17 mouse cellular contexts compared by ENCODE assay signal in genomic region chr9:41303494-41303828, GRCm38 (mm10).
DNase-seq lines count a peak whose midpoint lies in the region; ATAC-seq lines count a peak whose summit lies in the region.
"Had no signal": no experiment of that assay in that cellular context is flagged by ENCODE, and none has a peak within 500 bp of the region (broad histone marks: within the 10 kb centered on the region; RNA-seq: fewer than 3 reads in every experiment).

No protein-coding gene starts in this region.

- H3K9ac ChIP-seq in embryonic facial prominence, embryonic 11.5 days (replicated peaks; ENCODE audit: low read length): no peak overlapping the region
- H3K9ac ChIP-seq in hindbrain, embryonic 11.5 days (ENCODE audit: low read depth, low read length): no peak overlapping the region
- no peak overlapping the region for H3K9ac ChIP-seq in neural tube, embryonic 12.5 days
- H3K9ac ChIP-seq: intestine, embryonic 15.5 days; limb, embryonic 12.5 days; liver, embryonic 13.5 days; lung, embryonic 15.5 days had no signal

- H3K4me3 ChIP-seq in embryonic facial prominence, embryonic 11.5 days (ENCODE audit: low read depth, low read length): no peak overlapping the region
- no peak overlapping the region for H3K4me3 ChIP-seq in hindbrain, embryonic 11.5 days (ENCODE audit: low read depth, low read length)
- H3K4me3 ChIP-seq in midbrain, embryonic 10.5 days: no peak overlapping the region
- H3K4me3 ChIP-seq in neural tube, embryonic 12.5 days: no peak overlapping the region
- H3K4me3 ChIP-seq: heart, embryonic 10.5 days; intestine, embryonic 15.5 days; limb, embryonic 12.5 days; liver, embryonic 13.5 days; lung, embryonic 15.5 days had no signal

- no peaks in the 10 kb centered on the region for H3K36me3 ChIP-seq in embryonic facial prominence, embryonic 11.5 days (replicated peaks; ENCODE audit: control insufficient read depth, insufficient read depth, low read depth, low read length)
- no peaks in the 10 kb centered on the region for H3K36me3 ChIP-seq in hindbrain, embryonic 11.5 days (ENCODE audit: control insufficient read depth, insufficient read depth, low read length)
- H3K36me3 ChIP-seq in midbrain, embryonic 10.5 days: no peaks in the 10 kb centered on the region
- H3K36me3 ChIP-seq in neural tube, embryonic 12.5 days: no peaks in the 10 kb centered on the region
- H3K36me3 ChIP-seq: heart, embryonic 10.5 days; intestine, embryonic 15.5 days; limb, embryonic 12.5 days; liver, embryonic 13.5 days; lung, embryonic 15.5 days had no signal

- H3K4me2 ChIP-seq in embryonic facial prominence, embryonic 11.5 days (ENCODE audit: low read depth, low read length): no peak overlapping the region
- no peak overlapping the region for H3K4me2 ChIP-seq in hindbrain, embryonic 11.5 days (replicated peaks; ENCODE audit: low read depth, low read length)
- H3K4me2 ChIP-seq in neural tube, embryonic 12.5 days (replicated peaks): peak overlapping the region; percentile 41
- H3K4me2 ChIP-seq: intestine, embryonic 15.5 days; limb, embryonic 12.5 days; liver, embryonic 13.5 days; lung, embryonic 15.5 days had no signal

- H3K9me3 ChIP-seq in embryonic facial prominence, embryonic 11.5 days (replicated peaks; ENCODE audit: control insufficient read depth, low read length): no peaks in the 10 kb centered on the region
- H3K9me3 ChIP-seq in hindbrain, embryonic 11.5 days (ENCODE audit: control insufficient read depth, low read length): no peaks in the 10 kb centered on the region
- H3K9me3 ChIP-seq in midbrain, embryonic 10.5 days (replicated peaks): no peaks in the 10 kb centered on the region
- no peaks in the 10 kb centered on the region for H3K9me3 ChIP-seq in neural tube, embryonic 12.5 days
- H3K9me3 ChIP-seq: heart, embryonic 10.5 days; intestine, embryonic 15.5 days; limb, embryonic 12.5 days; liver, embryonic 13.5 days; lung, embryonic 15.5 days had no signal

- no peak for DNase-seq in embryonic facial prominence, embryonic 11.5 days (ENCODE audit: low spot score)
- DNase-seq in hindbrain, embryonic 11.5 days (ENCODE audit: low spot score): no peak
- DNase-seq in midbrain, embryonic 10.5 days (ENCODE audit: low spot score): no peak
- DNase-seq in gastrocnemius, adult 18-20 months (ENCODE audit: low spot score): no peak
- DNase-seq in kidney, postnatal 25 days: no peak
- DNase-seq: adrenal gland, postnatal 36 days; gastrocnemius, postnatal 36 days; liver, embryonic 13.5 days; spleen, adult 18-20 months; thymus, adult 2 months had no signal

- 61% methylated on average over 3 of the region's 3 CpGs for WGBS in embryonic facial prominence, embryonic 11.5 days
- 32% methylated on average over 3 of the region's 3 CpGs for WGBS in hindbrain, embryonic 11.5 days
- 63% methylated on average over 3 of the region's 3 CpGs for WGBS in midbrain, embryonic 10.5 days
- WGBS in neural tube, embryonic 12.5 days: 28% methylated on average over 3 of the region's 3 CpGs

- H3K27ac ChIP-seq in embryonic facial prominence, embryonic 11.5 days (replicated peaks; ENCODE audit: low read depth, low read length): no peak overlapping the region
- H3K27ac ChIP-seq in hindbrain, embryonic 11.5 days (ENCODE audit: low read depth, low read length): peak overlapping the region; percentile 51
- H3K27ac ChIP-seq in midbrain, embryonic 10.5 days (replicated peaks): peak overlapping the region; percentile 68
- H3K27ac ChIP-seq in neural tube, embryonic 12.5 days: no peak overlapping the region
- H3K27ac ChIP-seq: heart, embryonic 10.5 days; intestine, embryonic 15.5 days; limb, embryonic 12.5 days; liver, embryonic 13.5 days; lung, embryonic 15.5 days; macrophage had no signal

- ATAC-seq in embryonic facial prominence, embryonic 11.5 days (replicated peaks; ENCODE audit: insufficient number of reproducible peaks, low FRiP score, low TSS enrichment, low read depth): peak; percentile 39; the same call in 1 of the 2 replicates
- ATAC-seq in hindbrain, embryonic 11.5 days (ENCODE audit: low FRiP score): no peak; the same call in 1 of the 2 replicates
- peak; percentile 46; the same call in 1 of the 2 replicates for ATAC-seq in neural tube, embryonic 12.5 days (ENCODE audit: low FRiP score, low read depth)
- ATAC-seq in erythroblast, adult 5-6 weeks (replicated peaks; ENCODE audit: low FRiP score, poor library complexity, severe bottlenecking): no peak
- ATAC-seq: intestine, embryonic 15.5 days had no signal

- H3K27me3 ChIP-seq in embryonic facial prominence, embryonic 11.5 days (ENCODE audit: control insufficient read depth, insufficient read depth, low read length): no peaks in the 10 kb centered on the region
- no peaks in the 10 kb centered on the region for H3K27me3 ChIP-seq in hindbrain, embryonic 11.5 days (ENCODE audit: control insufficient read depth, insufficient read depth, low read length)
- peaks cover 15% of the 10 kb centered on the region for H3K27me3 ChIP-seq in midbrain, embryonic 10.5 days (ENCODE audit: low read depth, poor library complexity, severe bottlenecking)
- H3K27me3 ChIP-seq in neural tube, embryonic 12.5 days (replicated peaks): no peaks in the 10 kb centered on the region
- H3K27me3 ChIP-seq: intestine, embryonic 15.5 days; limb, embryonic 12.5 days; lung, embryonic 15.5 days had no signal

- H3K4me1 ChIP-seq in embryonic facial prominence, embryonic 11.5 days (ENCODE audit: control insufficient read depth, insufficient read depth, low read length): no peaks in the 10 kb centered on the region
- H3K4me1 ChIP-seq in hindbrain, embryonic 11.5 days (replicated peaks; ENCODE audit: control insufficient read depth, insufficient read depth, low read length): peaks cover 4% of the 10 kb centered on the region; the same call in 1 of the 2 replicates
- H3K4me1 ChIP-seq in midbrain, embryonic 10.5 days: peaks cover 19% of the 10 kb centered on the region
- peaks cover 22% of the 10 kb centered on the region for H3K4me1 ChIP-seq in neural tube, embryonic 12.5 days
- H3K4me1 ChIP-seq: intestine, embryonic 15.5 days; liver, embryonic 13.5 days; lung, embryonic 15.5 days had no signal

Comparison
In these comparisons a context has a peak if more than half of its experiments do, and no peak if none do; other contexts are left out.
1. ATAC-seq: peak in embryonic facial prominence, embryonic 11.5 days (single experiment) and neural tube, embryonic 12.5 days (single experiment); none in hindbrain, embryonic 11.5 days (single experiment) and erythroblast, adult 5-6 weeks (single experiment).
2. H3K27ac ChIP-seq: peak in hindbrain, embryonic 11.5 days (single experiment) and midbrain, embryonic 10.5 days (single experiment); none in embryonic facial prominence, embryonic 11.5 days (single experiment) and neural tube, embryonic 12.5 days (single experiment).